Mouse (Mus musculus): ENCODE data around the gene Lztr1. TPM values are rescaled to one million over a fixed set of nuclear protein-coding genes. Genes with fewer than 3 reads are reported as not detected.
"Not testable (repeated sequence)": the region's sequence is repeated elsewhere in the genome, so short reads cannot be mapped to it uniquely, and the experiment has no call there.

Gene Lztr1
- polyA plus RNA-seq, 1 experiment, result 46.6 TPM

GRCm38 (mm10) chr16:17499249-17499883 is 9.1 kb upstream of the Lztr1 start:
- Histone ChIP-seq H3K9ac (ENCODE audit: low read depth, poor library complexity, severe bottlenecking) (no peak overlapping the region), H3K4me3 (ENCODE audit: low read depth, low read length) (no peak overlapping the region), H3K27ac (ENCODE audit: insufficient read depth, low read length) (no peak overlapping the region)

GRCm38 (mm10) chr16:17502681-17503080 is 5.8 kb upstream of the Lztr1 start:
- no peak for TF ChIP-seq POLR2A (IDR thresholded peaks at IDR 0.05; ENCODE audit: insufficient read depth, low read length)
- no peak for TF ChIP-seq CTCF (IDR thresholded peaks at IDR 0.05; ENCODE audit: low read depth, low read length)
- TF ChIP-seq EP300 (IDR thresholded peaks at IDR 0.05; ENCODE audit: insufficient read depth, low read depth, low read length), result no peak
- Histone ChIP-seq H3K27me3 (ENCODE audit: control insufficient read depth, insufficient read depth, low read length, poor library complexity, severe bottlenecking) (no peaks in the 10 kb centered on the region), H3K4me1 (ENCODE audit: control insufficient read depth, insufficient read depth, low read length) (no peaks in the 10 kb centered on the region), H3K36me3 (ENCODE audit: control insufficient read depth, insufficient read depth, low read length, poor library complexity, severe bottlenecking) (no peaks in the 10 kb centered on the region), H3K4me3 (ENCODE audit: low read depth, low read length) (no peak overlapping the region), H3K27ac (ENCODE audit: insufficient read depth, low read length) (no peak overlapping the region), H3K9ac (ENCODE audit: low read depth, poor library complexity, severe bottlenecking) (no peak overlapping the region), H3K9me3 (replicated peaks; ENCODE audit: control insufficient read depth, insufficient read depth, low read length, poor library complexity, severe bottlenecking) (no peaks in the 10 kb centered on the region)

More at GRCm38 (mm10) chr16:17499249-17499883, 9.1 kb upstream of the Lztr1 start:
- Histone ChIP-seq H3K27me3 (ENCODE audit: control insufficient read depth, insufficient read depth, low read length, poor library complexity, severe bottlenecking) (no peaks in the 10 kb centered on the region), H3K9me3 (replicated peaks; ENCODE audit: control insufficient read depth, insufficient read depth, low read length, poor library complexity, severe bottlenecking) (no peaks in the 10 kb centered on the region), H3K4me1 (ENCODE audit: control insufficient read depth, insufficient read depth, low read length) (no peaks in the 10 kb centered on the region), H3K36me3 (ENCODE audit: control insufficient read depth, insufficient read depth, low read length, poor library complexity, severe bottlenecking) (no peaks in the 10 kb centered on the region)
- TF ChIP-seq CTCF (IDR thresholded peaks at IDR 0.05; ENCODE audit: low read depth, low read length), result no peak
- no peak for TF ChIP-seq EP300 (IDR thresholded peaks at IDR 0.05; ENCODE audit: insufficient read depth, low read depth, low read length)
- TF ChIP-seq POLR2A (IDR thresholded peaks at IDR 0.05; ENCODE audit: insufficient read depth, low read length), result no peak

GRCm38 (mm10) chr16:17507018-17507552 is 1.4 kb upstream of the Lztr1 start:
- H3K9ac ChIP-seq (ENCODE audit: low read depth, poor library complexity, severe bottlenecking), result no peak overlapping the region
- TF ChIP-seq EP300 (IDR thresholded peaks at IDR 0.05; ENCODE audit: insufficient read depth, low read depth, low read length) (no peak), CTCF (IDR thresholded peaks at IDR 0.05; ENCODE audit: low read depth, low read length) (no peak), POLR2A (IDR thresholded peaks at IDR 0.05; ENCODE audit: insufficient read depth, low read length) (no peak)
- no peaks in the 10 kb centered on the region for H3K9me3 ChIP-seq (replicated peaks; ENCODE audit: control insufficient read depth, insufficient read depth, low read length, poor library complexity, severe bottlenecking)
- no peak overlapping the region for H3K4me3 ChIP-seq (ENCODE audit: low read depth, low read length)
- H3K27ac ChIP-seq (ENCODE audit: insufficient read depth, low read length), result no peak overlapping the region
- no peaks in the 10 kb centered on the region for H3K36me3 ChIP-seq (ENCODE audit: control insufficient read depth, insufficient read depth, low read length, poor library complexity, severe bottlenecking)
- no peaks in the 10 kb centered on the region for H3K4me1 ChIP-seq (ENCODE audit: control insufficient read depth, insufficient read depth, low read length)
- no peaks in the 10 kb centered on the region for H3K27me3 ChIP-seq (ENCODE audit: control insufficient read depth, insufficient read depth, low read length, poor library complexity, severe bottlenecking)

- Histone ChIP-seq H3K9ac (ENCODE audit: low read depth, poor library complexity, severe bottlenecking) (peak overlapping the region; percentile 62), H3K4me3 (ENCODE audit: low read depth, low read length) (peak overlapping the region; percentile 96)
- H3K36me3 ChIP-seq (ENCODE audit: control insufficient read depth, insufficient read depth, low read length, poor library complexity, severe bottlenecking), result not testable (repeated sequence)
These were observed 457 bp upstream of the Lztr1 start for GRCm38 (mm10) chr16:17508031-17508430.

GRCm38 (mm10) chr16:17509240-17509597 is 731 bp downstream of the Lztr1 start:
- no peaks in the 10 kb centered on the region for H3K36me3 ChIP-seq (ENCODE audit: control insufficient read depth, insufficient read depth, low read length, poor library complexity, severe bottlenecking)
- peak overlapping the region; percentile 62 for H3K9ac ChIP-seq (ENCODE audit: low read depth, poor library complexity, severe bottlenecking)
- H3K4me1 ChIP-seq (ENCODE audit: control insufficient read depth, insufficient read depth, low read length), result no peaks in the 10 kb centered on the region
- H3K27ac ChIP-seq (ENCODE audit: insufficient read depth, low read length), result no peak overlapping the region
- H3K4me3 ChIP-seq (ENCODE audit: low read depth, low read length), result peak overlapping the region; percentile 96
- H3K9me3 ChIP-seq (replicated peaks; ENCODE audit: control insufficient read depth, insufficient read depth, low read length, poor library complexity, severe bottlenecking), result no peaks in the 10 kb centered on the region
- no peak for TF ChIP-seq POLR2A (IDR thresholded peaks at IDR 0.05; ENCODE audit: insufficient read depth, low read length)
- no peak for TF ChIP-seq EP300 (IDR thresholded peaks at IDR 0.05; ENCODE audit: insufficient read depth, low read depth, low read length)
- TF ChIP-seq CTCF (IDR thresholded peaks at IDR 0.05; ENCODE audit: low read depth, low read length), result no peak
- no peaks in the 10 kb centered on the region for H3K27me3 ChIP-seq (ENCODE audit: control insufficient read depth, insufficient read depth, low read length, poor library complexity, severe bottlenecking)

More at GRCm38 (mm10) chr16:17508031-17508430, 457 bp upstream of the Lztr1 start:
- peak overlapping the region; percentile 76; the same call in 1 of the 2 replicates for H3K27ac ChIP-seq (ENCODE audit: insufficient read depth, low read length)
- H3K27me3 ChIP-seq (ENCODE audit: control insufficient read depth, insufficient read depth, low read length, poor library complexity, severe bottlenecking); H3K9me3 ChIP-seq (replicated peaks; ENCODE audit: control insufficient read depth, insufficient read depth, low read length, poor library complexity, severe bottlenecking); H3K4me1 ChIP-seq (ENCODE audit: control insufficient read depth, insufficient read depth, low read length): not testable (repeated sequence)

GRCm38 (mm10) chr16:17510143-17510542 is 1.7 kb downstream of the Lztr1 start:
- Histone ChIP-seq H3K9ac (ENCODE audit: low read depth, poor library complexity, severe bottlenecking) (no peak overlapping the region), H3K4me3 (ENCODE audit: low read depth, low read length) (no peak overlapping the region)
- TF ChIP-seq EP300 (IDR thresholded peaks at IDR 0.05; ENCODE audit: insufficient read depth, low read depth, low read length), result no peak
- TF ChIP-seq POLR2A (IDR thresholded peaks at IDR 0.05; ENCODE audit: insufficient read depth, low read length), result no peak
- TF ChIP-seq CTCF (IDR thresholded peaks at IDR 0.05; ENCODE audit: low read depth, low read length), result no peak

More at GRCm38 (mm10) chr16:17510143-17510542, 1.7 kb downstream of the Lztr1 start:
- Histone ChIP-seq H3K9me3 (replicated peaks; ENCODE audit: control insufficient read depth, insufficient read depth, low read length, poor library complexity, severe bottlenecking) (no peaks in the 10 kb centered on the region), H3K4me1 (ENCODE audit: control insufficient read depth, insufficient read depth, low read length) (no peaks in the 10 kb centered on the region), H3K27me3 (ENCODE audit: control insufficient read depth, insufficient read depth, low read length, poor library complexity, severe bottlenecking) (no peaks in the 10 kb centered on the region), H3K27ac (ENCODE audit: insufficient read depth, low read length) (no peak overlapping the region), H3K36me3 (ENCODE audit: control insufficient read depth, insufficient read depth, low read length, poor library complexity, severe bottlenecking) (no peaks in the 10 kb centered on the region)

Data from ES-Bruce4 (cell line).